In genomic region chr12:54492737-54493136, GRCm38 (mm10) we compare ENCODE assay signal across 14 mouse cellular contexts.
DNase-seq lines count a peak whose midpoint lies in the region; ATAC-seq and TF ChIP-seq lines count a peak whose summit lies in the region.
"Had no signal": no experiment of that assay in that cellular context is flagged by ENCODE, and none has a peak within 500 bp of the region (broad histone marks: within the 10 kb centered on the region; RNA-seq: fewer than 3 reads in every experiment).

No protein-coding gene starts in this region.

- peak; percentile 25 to 40 for DNase-seq in heart, adult 2 months
- no peak for DNase-seq in heart, adult 8-10 months (ENCODE audit: low spot score)
- no peak for DNase-seq in lung, postnatal 4 days
- peak; percentile 66 for DNase-seq in fat pad, adult 2 months (ENCODE audit: extremely low read depth, low read depth, low spot score)
- no peak for DNase-seq in B cell, adult 2 months
- DNase-seq: adrenal gland, postnatal 10 days; thymus, postnatal 14 days had no signal

- H3K9me3 ChIP-seq in lung, embryonic 16.5 days (ENCODE audit: control insufficient read depth, low read length), result no peaks in the 10 kb centered on the region
- H3K9me3 ChIP-seq in stomach, embryonic 14.5 days (ENCODE audit: control insufficient read depth, low read depth, low read length), result no peaks in the 10 kb centered on the region
- H3K9me3 ChIP-seq in midbrain, embryonic 16.5 days (replicated peaks; ENCODE audit: control insufficient read depth, low read length, poor library complexity, severe bottlenecking), result no peaks in the 10 kb centered on the region
- H3K9me3 ChIP-seq: limb, embryonic 12.5 days; lung, embryonic 15.5 days had no signal

- no peak for TF ChIP-seq EP300 in heart, adult 2 months (IDR thresholded peaks at IDR 0.05; ENCODE audit: insufficient read depth, low read depth, low read length)

- peak; percentile 61 for ATAC-seq in lung, embryonic 16.5 days (ENCODE audit: low read depth)
- peak; percentile 40; the same call in 1 of the 2 replicates for ATAC-seq in stomach, embryonic 14.5 days (ENCODE audit: insufficient number of reproducible peaks, insufficient read depth, low FRiP score, low read depth)
- ATAC-seq in midbrain, embryonic 16.5 days, result no peak
- ATAC-seq: hindbrain, embryonic 16.5 days had no signal

- H3K36me3 ChIP-seq in heart, adult 2 months (ENCODE audit: control insufficient read depth, insufficient read depth, low read length), result no peaks in the 10 kb centered on the region
- H3K36me3 ChIP-seq in lung, embryonic 16.5 days (ENCODE audit: control insufficient read depth, insufficient read depth, low read length), result no peaks in the 10 kb centered on the region
- H3K36me3 ChIP-seq in stomach, embryonic 14.5 days (ENCODE audit: control insufficient read depth, insufficient read depth, low read length), result no peaks in the 10 kb centered on the region
- H3K36me3 ChIP-seq in midbrain, embryonic 16.5 days (ENCODE audit: control insufficient read depth, insufficient read depth, low read length), result no peaks in the 10 kb centered on the region
- H3K36me3 ChIP-seq: limb, embryonic 12.5 days; lung, embryonic 15.5 days had no signal

- no peaks in the 10 kb centered on the region for H3K27me3 ChIP-seq in heart, adult 2 months (ENCODE audit: control insufficient read depth, insufficient read depth, low read length)
- H3K27me3 ChIP-seq in lung, embryonic 16.5 days (ENCODE audit: control insufficient read depth, insufficient read depth, low read depth, low read length), result peaks cover 38% of the 10 kb centered on the region
- H3K27me3 ChIP-seq in stomach, embryonic 14.5 days (ENCODE audit: control insufficient read depth, insufficient read depth, low read length), result no peaks in the 10 kb centered on the region
- H3K27me3 ChIP-seq in midbrain, embryonic 16.5 days (ENCODE audit: control insufficient read depth, insufficient read depth, low read depth, low read length), result no peaks in the 10 kb centered on the region

- H3K9ac ChIP-seq in heart, adult 2 months (ENCODE audit: low read depth, low read length), result no peak overlapping the region
- H3K9ac ChIP-seq in lung, embryonic 16.5 days (ENCODE audit: low read length), result no peak overlapping the region
- H3K9ac ChIP-seq in stomach, embryonic 14.5 days (replicated peaks; ENCODE audit: low read depth, low read length), result no peak overlapping the region
- no peak overlapping the region for H3K9ac ChIP-seq in midbrain, embryonic 16.5 days (ENCODE audit: low read depth, low read length)
- H3K9ac ChIP-seq: limb, embryonic 12.5 days; lung, embryonic 15.5 days had no signal

- no peak for TF ChIP-seq POLR2A in heart, adult 2 months (IDR thresholded peaks at IDR 0.05; ENCODE audit: insufficient read depth, low read depth, low read length)

- no peak overlapping the region for H3K27ac ChIP-seq in heart, adult 2 months
- no peak overlapping the region for H3K27ac ChIP-seq in lung, embryonic 16.5 days (ENCODE audit: low read length)
- H3K27ac ChIP-seq in stomach, embryonic 14.5 days (ENCODE audit: low read length), result peak overlapping the region; percentile 30; the same call in 1 of the 2 replicates
- no peak overlapping the region for H3K27ac ChIP-seq in midbrain, embryonic 16.5 days (ENCODE audit: low read length)
- H3K27ac ChIP-seq: limb, embryonic 12.5 days; lung, embryonic 15.5 days had no signal

- H3K4me2 ChIP-seq in lung, embryonic 16.5 days (ENCODE audit: low read depth, low read length), result no peak overlapping the region
- no peak overlapping the region for H3K4me2 ChIP-seq in stomach, embryonic 14.5 days (replicated peaks; ENCODE audit: low read depth, low read length)
- no peak overlapping the region for H3K4me2 ChIP-seq in midbrain, embryonic 16.5 days (ENCODE audit: low read length)
- H3K4me2 ChIP-seq: limb, embryonic 12.5 days; lung, embryonic 15.5 days had no signal

- no peak for TF ChIP-seq CTCF in heart, adult 2 months (IDR thresholded peaks at IDR 0.05)

- H3K79me2 ChIP-seq in heart, adult 2 months (replicated peaks; ENCODE audit: control insufficient read depth, insufficient read depth, low read length), result no peaks in the 10 kb centered on the region

- WGBS in heart, adult 2 months, result 31% methylated on average over 10 of the region's 10 CpGs
- WGBS in lung, embryonic 16.5 days, result 40% methylated on average over 10 of the region's 10 CpGs
- WGBS in stomach, embryonic 14.5 days, result 45% methylated on average over 10 of the region's 10 CpGs
- 46% methylated on average over 10 of the region's 10 CpGs for whole genome bisulfite sequencing in midbrain, embryonic 16.5 days

- intact Hi-C loops in heart, adult 2 months (cut with DNase I), result loop anchor here (5.0 kb wide), 1 partner anchor 90 kb away; no protein-coding TSS in a partner anchor

- H3K4me3 ChIP-seq in heart, adult 2 months, result no peak overlapping the region
- no peak overlapping the region for H3K4me3 ChIP-seq in lung, embryonic 16.5 days (ENCODE audit: low read length)
- no peak overlapping the region for H3K4me3 ChIP-seq in stomach, embryonic 14.5 days (ENCODE audit: low read depth, low read length)
- no peak overlapping the region for H3K4me3 ChIP-seq in midbrain, embryonic 16.5 days (ENCODE audit: low read depth, low read length)
- H3K4me3 ChIP-seq: erythroblast, embryonic 14.5 days; limb, embryonic 12.5 days; lung, embryonic 15.5 days had no signal

- H3K4me1 ChIP-seq in heart, adult 2 months (ENCODE audit: control insufficient read depth, insufficient read depth, low read length), result peaks cover 1% of the 10 kb centered on the region; the same call in 1 of the 2 replicates
- peaks cover 4% of the 10 kb centered on the region; the same call in 1 of the 2 replicates for H3K4me1 ChIP-seq in lung, embryonic 16.5 days (replicated peaks; ENCODE audit: control insufficient read depth, insufficient read depth, low read length)
- H3K4me1 ChIP-seq in stomach, embryonic 14.5 days (ENCODE audit: control insufficient read depth, insufficient read depth, low read length), result 0 out of 2 replicates have a peak, but pooled peaks cover 7% of the 10 kb centered on the region
- H3K4me1 ChIP-seq in midbrain, embryonic 16.5 days (ENCODE audit: control insufficient read depth, insufficient read depth, low read length), result no peaks in the 10 kb centered on the region; the same call in 1 of the 2 replicates

Comparison
In these comparisons a context has a peak if more than half of its experiments do, and no peak if none do; other contexts are left out.
1. DNase-seq: peak in heart, adult 2 months (2 of 2) and fat pad, adult 2 months (single experiment); none in heart, adult 8-10 months (single experiment), lung, postnatal 4 days (0 of 2) and B cell, adult 2 months (0 of 2).